Mouse (Mus musculus) heart, postnatal 14 days (tissue): ENCODE measurements around the gene Tgm7. TPM values are rescaled to one million over a fixed set of nuclear protein-coding genes. Genes with fewer than 3 reads are reported as not detected.
"Not testable (repeated sequence)": the region's sequence is repeated elsewhere in the genome, so short reads cannot be mapped to it uniquely, and the experiment has no call there.

Experiments used
- DNase-seq, 2 experiments: peaks; one replicate each; pipeline ENCODE4 v3.0.0; 2021 to 2022
- intact Hi-C: fragments of 180-260 bp; cut with DNase I; formaldehyde crosslinking; loops from one replicate; pipeline ENCODE4 v1.15.1; 2025
- long read RNA-seq, 2 experiments: library from polyadenylated mRNA; stranded (forward); transcript quantifications; one replicate each; pipeline ENCODE4 v2.0.0; 2021
- total RNA-seq, 2 experiments: library from RNA; stranded (reverse); gene quantifications; 2 replicates each; pipeline ENCODE4 v1.2.3; 2021

Gene Tgm7
- total RNA-seq = not detected
- long read RNA-seq, experiment 1 = 0 reads
- long read RNA-seq, experiment 2 = 0 reads

- no peak for DNase-seq
- intact Hi-C loops = no loop called here
Observed at GRCm38 (mm10) chr2:121109695-121110094, at the start of gene Tgm7. Gene Tgm7 (minus strand): TSS chr2:121109795.

GRCm38 (mm10) chr2:121153100-121153499, 43.5 kb upstream of the Tgm7 start:
- intact Hi-C loops = no loop called here
- no peak for DNase-seq

- DNase-seq = no peak
- intact Hi-C loops = no loop called here
Observed at GRCm38 (mm10) chr2:121149679-121150078, 40.1 kb upstream of the Tgm7 start.

- no peak for DNase-seq
- intact Hi-C loops = no loop called here
Observed at GRCm38 (mm10) chr2:121142415-121142814, 32.8 kb upstream of the Tgm7 start.

- no peak for DNase-seq
- intact Hi-C loops = no loop called here
Observed at GRCm38 (mm10) chr2:121141216-121142035, 31.8 kb upstream of the Tgm7 start.

GRCm38 (mm10) chr2:121140018-121140882, 30.7 kb upstream of the Tgm7 start, which contains the start of the genes Adal and Lcmt2:
Gene Adal (plus strand): TSS chr2:121140428.
Gene Lcmt2 (minus strand): TSS chr2:121140653.
- peak; percentile 94 to 95 for DNase-seq
- intact Hi-C loops = no loop called here

GRCm38 (mm10) chr2:121139266-121140017, 29.8 kb upstream of the Tgm7 start:
- intact Hi-C loops = no loop called here
- DNase-seq = peak; percentile 42 to 67

- no peak for DNase-seq
- intact Hi-C loops = no loop called here
Observed at GRCm38 (mm10) chr2:121137371-121137770, 27.8 kb upstream of the Tgm7 start.

- intact Hi-C loops = no loop called here
- no peak for DNase-seq
Observed at GRCm38 (mm10) chr2:121132822-121133221, 23.2 kb upstream of the Tgm7 start.

GRCm38 (mm10) chr2:121128865-121129620, 19.4 kb upstream of the Tgm7 start:
- DNase-seq = no peak
- intact Hi-C loops = no loop called here

- DNase-seq = no peak
- intact Hi-C loops = no loop called here
Observed at GRCm38 (mm10) chr2:121127536-121127935, 17.9 kb upstream of the Tgm7 start.

GRCm38 (mm10) chr2:121126302-121126701, 16.7 kb upstream of the Tgm7 start:
- intact Hi-C loops, DNase-seq: not testable (repeated sequence)

- intact Hi-C loops = no loop called here
- DNase-seq = no peak
Observed at GRCm38 (mm10) chr2:121119260-121119659, 9.7 kb upstream of the Tgm7 start.

- DNase-seq = no peak
- intact Hi-C loops = no loop called here
Observed at GRCm38 (mm10) chr2:121115418-121115817, 5.8 kb upstream of the Tgm7 start.

GRCm38 (mm10) chr2:121105940-121106339, 3.7 kb downstream of the Tgm7 start:
- intact Hi-C loops = no loop called here
- DNase-seq = no peak

- DNase-seq = peak; percentile 57 to 69
- intact Hi-C loops = loop anchor here (2.0 kb wide), 1 partner anchor 61 kb away; no protein-coding TSS in a partner anchor
Observed at GRCm38 (mm10) chr2:121102051-121102450, 7.5 kb downstream of the Tgm7 start.

- DNase-seq = no peak
- intact Hi-C loops = no loop called here
Observed at GRCm38 (mm10) chr2:121089751-121090150, 19.8 kb downstream of the Tgm7 start.

- DNase-seq = no peak
- intact Hi-C loops = no loop called here
Observed at GRCm38 (mm10) chr2:121088507-121088906, 21.1 kb downstream of the Tgm7 start.

- intact Hi-C loops = no loop called here
- DNase-seq = no peak
Observed at GRCm38 (mm10) chr2:121085480-121086185, 24.0 kb downstream of the Tgm7 start, which contains the start of gene Tgm5. Gene Tgm5 (minus strand): TSS chr2:121085841.
